Mouse (Mus musculus) liver, postnatal 0 days (tissue): ENCODE results near the gene Macrod1. TPM values are rescaled to one million over a fixed set of nuclear protein-coding genes. Genes with fewer than 3 reads are reported as not detected.

Experiments
- ATAC-seq: fragments of 200-750 bp; cut with Nextera tagmentation; 2 replicates; pipeline ENCODE4 v1.8.0; 2017; ENCODE audit warnings: mild to moderate bottlenecking, moderate library complexity
- DNase-seq: peaks from one replicate; pipeline ENCODE4 v3.0.0-alpha.2; 2016
- H3K27ac ChIP-seq: fragments of 300-500 bp; sonication (generic); 2 replicates; pipeline ENCODE4 v1.5.1; 2014; ENCODE audit warnings: antibody characterized with exemption, moderate library complexity, mild to moderate bottlenecking, low read depth
- H3K27me3 ChIP-seq: fragments of 300-500 bp; sonication (generic); 2 replicates; pipeline ENCODE4 v1.6.1; 2014; ENCODE audit warnings: low read length, control low read depth, mixed read lengths; ENCODE audit not compliant: insufficient read depth
- H3K36me3 ChIP-seq: fragments of 300-500 bp; sonication (generic); replicated peaks from 2 replicates; pipeline ENCODE4 v1.6.1; 2014; ENCODE audit warnings: mild to moderate bottlenecking, control low read depth, low read length, moderate library complexity, mixed read lengths; ENCODE audit not compliant: insufficient read depth
- H3K4me1 ChIP-seq: fragments of 300-500 bp; sonication (generic); 2 replicates; pipeline ENCODE4 v1.6.1; 2014; ENCODE audit warnings: antibody characterized with exemption, mild to moderate bottlenecking, control low read depth; ENCODE audit not compliant: insufficient read depth
- H3K4me2 ChIP-seq: fragments of 300-500 bp; sonication (generic); 2 replicates; pipeline ENCODE4 v1.6.1; 2014; ENCODE audit warnings: low read depth, mild to moderate bottlenecking, low read length, moderate library complexity, mixed read lengths
- H3K4me3 ChIP-seq: fragments of 300-500 bp; sonication (generic); 2 replicates; pipeline ENCODE4 v1.5.1; 2014; ENCODE audit warnings: low read depth, low read length
- H3K9ac ChIP-seq: fragments of 300-500 bp; sonication (generic); replicated peaks from 2 replicates; pipeline ENCODE4 v1.6.1; 2014; ENCODE audit warnings: mild to moderate bottlenecking, moderate library complexity
- H3K9me3 ChIP-seq: fragments of 300-500 bp; sonication (generic); 2 replicates; pipeline ENCODE4 v1.6.1; 2016; ENCODE audit warnings: mild to moderate bottlenecking, control low read depth, low read length, mixed read lengths
- CTCF ChIP-seq: sonication (generic); IDR thresholded peaks from 2 replicates; pipeline ENCODE4 v1.5.1; 2016; ENCODE audit warnings: antibody characterized with exemption, low read depth
- EP300 ChIP-seq: IDR thresholded peaks from 2 replicates; pipeline ENCODE4 v1.6.1; 2016; ENCODE audit warnings: antibody characterized with exemption, low read depth, mild to moderate bottlenecking
- WGBS: fragments of 180-500 bp; shearing (Covaris S2); extraction: QIAGEN DNeasy Blood & Tissue Kit; methylation state at CpG from one replicate; pipeline ENCODE4 v1.1.7; 2014; ENCODE audit not compliant: insufficient replicate concordance; 5-methylcytosine and 5-hydroxymethylcytosine counted together
- polyA plus RNA-seq: library from polyadenylated mRNA; unstranded; fragments of >200 nt; fragmentation: Nextera tagmentation; extraction: Ambion mirVana; gene quantifications from 2 replicates; pipeline ENCODE4 v1.2.1, GENCODE M21; 2015

The Macrod1 gene
- polyA plus RNA-seq, 1 experiment from 2014 or later: 11.7 TPM

- 88% methylated on average over 4 of the region's 4 CpGs for WGBS
- H3K4me3 ChIP-seq: no peak overlapping the region
- H3K9me3 ChIP-seq: no peaks in the 10 kb centered on the region
- DNase-seq: no peak
- ATAC-seq: no peak
- TF ChIP-seq CTCF (no peak), EP300 (no peak)
- H3K27ac ChIP-seq: no peak overlapping the region
- H3K4me1 ChIP-seq: peaks cover 17% of the 10 kb centered on the region
- H3K4me2 ChIP-seq: no peak overlapping the region
- no peak overlapping the region for H3K9ac ChIP-seq
- H3K27me3 ChIP-seq: 0 out of 2 replicates have a peak, but pooled peaks cover 6% of the 10 kb centered on the region
- no peaks in the 10 kb centered on the region for H3K36me3 ChIP-seq
Measured at GRCm38 (mm10) chr19:7189026-7189425, 132.4 kb downstream of the Macrod1 start.

GRCm38 (mm10) chr19:7190986-7191385 is 134.4 kb downstream of the Macrod1 start:
- TF ChIP-seq CTCF (no peak), EP300 (no peak)
- Histone ChIP-seq H3K27ac (no peak overlapping the region), H3K4me3 (no peak overlapping the region), H3K4me2 (no peak overlapping the region), H3K36me3 (no peaks in the 10 kb centered on the region), H3K9ac (no peak overlapping the region), H3K9me3 (no peaks in the 10 kb centered on the region), H3K27me3 (0 out of 2 replicates have a peak, but pooled peaks cover 2% of the 10 kb centered on the region), H3K4me1 (peaks cover 17% of the 10 kb centered on the region)
- no peak for DNase-seq
- ATAC-seq: no peak
- WGBS: 59% methylated on average over 5 of the region's 5 CpGs

GRCm38 (mm10) chr19:7191639-7192038 is 135.0 kb downstream of the Macrod1 start:
- H3K9ac ChIP-seq: no peak overlapping the region
- H3K4me1 ChIP-seq: peaks cover 17% of the 10 kb centered on the region
- 35% methylated on average over 6 of the region's 6 CpGs for WGBS
- no peaks in the 10 kb centered on the region for H3K27me3 ChIP-seq
- H3K27ac ChIP-seq: peak overlapping the region; percentile 55
- H3K4me3 ChIP-seq: no peak overlapping the region
- DNase-seq: no peak
- ATAC-seq: no peak
- no peaks in the 10 kb centered on the region for H3K36me3 ChIP-seq
- TF ChIP-seq CTCF (no peak), EP300 (no peak)
- H3K9me3 ChIP-seq: no peaks in the 10 kb centered on the region
- no peak overlapping the region for H3K4me2 ChIP-seq

- Histone ChIP-seq H3K27me3 (no peaks in the 10 kb centered on the region), H3K27ac (peak overlapping the region; percentile 55), H3K4me3 (no peak overlapping the region), H3K9ac (no peak overlapping the region), H3K36me3 (peaks cover 2% of the 10 kb centered on the region; the same call in 1 of the 2 replicates), H3K4me1 (peaks cover 17% of the 10 kb centered on the region), H3K4me2 (no peak overlapping the region), H3K9me3 (no peaks in the 10 kb centered on the region)
- WGBS: 60% methylated on average over 2 of the region's 2 CpGs
- DNase-seq (no peak), ATAC-seq (peak; percentile 68)
- no peak for TF ChIP-seq CTCF
- TF ChIP-seq EP300: no peak
Measured at GRCm38 (mm10) chr19:7192561-7192967, 136.0 kb downstream of the Macrod1 start.

- no peaks in the 10 kb centered on the region for H3K27me3 ChIP-seq
- H3K27ac ChIP-seq: no peak overlapping the region
- TF ChIP-seq CTCF (peak; percentile 93), EP300 (no peak)
- H3K9ac ChIP-seq: no peak overlapping the region
- H3K9me3 ChIP-seq: no peaks in the 10 kb centered on the region
- peak; percentile 28; the same call in 1 of the 2 replicates for ATAC-seq
- H3K4me1 ChIP-seq: peaks cover 17% of the 10 kb centered on the region
- DNase-seq: peak; percentile 73
- WGBS: 26% methylated on average over 33 of the region's 33 CpGs
- no peak overlapping the region for H3K4me3 ChIP-seq
- H3K4me2 ChIP-seq: no peak overlapping the region
- peaks cover 34% of the 10 kb centered on the region for H3K36me3 ChIP-seq
Measured at GRCm38 (mm10) chr19:7195900-7196728, 139.5 kb downstream of the Macrod1 start.

GRCm38 (mm10) chr19:7196741-7197270 is 140.2 kb downstream of the Macrod1 start:
- peaks cover 12% of the 10 kb centered on the region for H3K4me1 ChIP-seq
- TF ChIP-seq EP300 (no peak), CTCF (no peak)
- no peak overlapping the region for H3K9ac ChIP-seq
- H3K36me3 ChIP-seq: peaks cover 39% of the 10 kb centered on the region
- H3K4me3 ChIP-seq: no peak overlapping the region
- no peaks in the 10 kb centered on the region for H3K27me3 ChIP-seq
- H3K27ac ChIP-seq: no peak overlapping the region
- DNase-seq (peak; percentile 43), ATAC-seq (peak; percentile 26; the same call in 1 of the 2 replicates)
- no peak overlapping the region for H3K4me2 ChIP-seq
- H3K9me3 ChIP-seq: no peaks in the 10 kb centered on the region
- 50% methylated on average over 17 of the region's 17 CpGs for WGBS
